Mouse (Mus musculus) kidney, embryonic 15.5 days (tissue): ENCODE results near the gene Frmpd2. TPM values are rescaled to one million over a fixed set of nuclear protein-coding genes. Genes with fewer than 3 reads are reported as not detected.

Experiments
- ATAC-seq: fragments of 200-750 bp; cut with Nextera tagmentation; replicated peaks from 2 replicates; pipeline ENCODE4 v1.8.0; 2017; ENCODE audit warnings: moderate TSS enrichment; ENCODE audit not compliant: low FRiP score
- H3K27ac ChIP-seq: fragments of 300-500 bp; sonication (generic); 2 replicates; pipeline ENCODE4 v1.5.1; 2015; ENCODE audit warnings: mild to moderate bottlenecking, inconsistent platforms
- H3K27me3 ChIP-seq: fragments of 300-500 bp; sonication (generic); 2 replicates; pipeline ENCODE4 v1.6.1; 2015; ENCODE audit warnings: inconsistent platforms
- H3K36me3 ChIP-seq: fragments of 300-500 bp; sonication (generic); 2 replicates; pipeline ENCODE4 v1.6.1; 2015; ENCODE audit warnings: inconsistent platforms
- H3K4me1 ChIP-seq: fragments of 300-500 bp; sonication (generic); 2 replicates; pipeline ENCODE4 v1.6.1; 2015; ENCODE audit warnings: inconsistent platforms
- H3K4me2 ChIP-seq: fragments of 300-500 bp; sonication (generic); 2 replicates; pipeline ENCODE4 v1.6.1; 2015; ENCODE audit warnings: moderate library complexity, mild to moderate bottlenecking, inconsistent platforms
- H3K4me3 ChIP-seq: fragments of 300-500 bp; sonication (generic); replicated peaks from 2 replicates; pipeline ENCODE4 v1.5.1; 2015; ENCODE audit warnings: mild to moderate bottlenecking, inconsistent platforms
- H3K9ac ChIP-seq: fragments of 300-500 bp; sonication (generic); 2 replicates; pipeline ENCODE4 v1.6.1; 2015; ENCODE audit warnings: mild to moderate bottlenecking, inconsistent platforms
- H3K9me3 ChIP-seq: fragments of 300-500 bp; sonication (generic); replicated peaks from 2 replicates; pipeline ENCODE4 v1.6.1; 2016; ENCODE audit warnings: inconsistent platforms
- WGBS: fragments of 180-500 bp; shearing (Covaris S2); methylation state at CpG from one replicate; pipeline ENCODE4 v1.1.7; 2015; ENCODE audit warnings: mixed read lengths; 5-methylcytosine and 5-hydroxymethylcytosine counted together
- polyA plus RNA-seq: library from polyadenylated mRNA; unstranded; fragments of >200 nt; fragmentation: Nextera tagmentation; extraction: Ambion mirVana; gene quantifications from 2 replicates; pipeline ENCODE4 v1.2.1, GENCODE M21; 2015

Frmpd2 gene
- polyA plus RNA-seq, 1 experiment from 2014 or later, result 0.05 TPM

GRCm38 (mm10) chr14:33513877-33514276 is 42.4 kb downstream of the Frmpd2 start:
- no peak overlapping the region for H3K27ac ChIP-seq
- H3K4me3 ChIP-seq, result no peak overlapping the region
- no peak overlapping the region for H3K4me2 ChIP-seq
- H3K9ac ChIP-seq, result no peak overlapping the region
- ATAC-seq, result no peak
- no peaks in the 10 kb centered on the region for H3K9me3 ChIP-seq
- WGBS, result 43% methylated on average over 5 of the region's 5 CpGs
- no peaks in the 10 kb centered on the region for H3K4me1 ChIP-seq
- no peaks in the 10 kb centered on the region for H3K36me3 ChIP-seq
- no peaks in the 10 kb centered on the region for H3K27me3 ChIP-seq

DNA sequence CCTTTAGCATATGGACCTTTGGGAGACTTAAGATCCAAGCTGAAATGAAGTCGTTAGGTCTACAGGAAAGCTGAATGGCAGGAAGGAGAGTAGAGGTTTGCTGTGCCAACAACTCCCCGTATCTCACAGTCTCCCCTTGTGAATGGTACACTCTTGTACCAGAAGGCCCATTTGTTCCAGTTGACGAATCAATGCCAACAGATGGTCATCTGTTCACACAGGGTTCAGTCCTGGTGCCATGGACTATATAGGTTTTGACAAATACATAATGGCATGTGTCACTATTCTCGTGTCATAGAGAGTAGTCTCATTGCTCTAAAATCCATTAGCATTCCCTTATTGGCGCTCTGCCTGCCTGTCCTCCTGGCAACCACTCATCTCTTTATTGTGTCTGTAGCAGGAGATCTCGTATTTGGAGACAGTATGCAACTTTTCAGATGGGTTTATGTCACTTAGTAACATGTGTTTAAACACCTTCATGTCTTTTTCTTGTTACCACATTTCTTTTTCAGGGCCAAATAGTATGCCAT is 43.3 kb downstream of the Frmpd2 start:
- WGBS, result 75% methylated on average over 6 of the region's 6 CpGs
- no peak overlapping the region for H3K4me2 ChIP-seq
- no peaks in the 10 kb centered on the region for H3K27me3 ChIP-seq
- H3K9me3 ChIP-seq, result no peaks in the 10 kb centered on the region
- no peaks in the 10 kb centered on the region for H3K36me3 ChIP-seq
- no peak overlapping the region for H3K27ac ChIP-seq
- ATAC-seq, result no peak
- H3K4me1 ChIP-seq, result no peaks in the 10 kb centered on the region
- no peak overlapping the region for H3K4me3 ChIP-seq
- H3K9ac ChIP-seq, result no peak overlapping the region

DNA sequence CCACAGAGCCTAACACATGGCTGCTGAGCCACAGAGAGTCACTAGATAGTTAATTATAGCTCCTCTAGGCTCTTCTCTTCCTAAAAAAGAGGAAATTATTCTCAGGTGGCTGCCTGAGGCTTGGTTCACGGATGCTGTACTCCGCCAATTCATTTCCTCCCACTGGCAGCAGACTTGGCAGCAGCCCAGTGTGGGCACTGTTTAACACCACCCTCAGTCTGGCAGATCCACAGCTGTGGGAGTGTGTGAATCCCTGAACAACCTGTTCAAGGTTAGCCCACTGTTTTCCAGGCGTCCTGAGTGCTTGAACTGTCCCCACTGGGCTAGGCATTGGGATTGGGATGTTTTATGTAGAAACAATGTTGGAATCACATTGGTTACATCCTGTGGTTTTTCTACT is 50.0 kb downstream of the Frmpd2 start:
- Histone ChIP-seq H3K4me2 (no peak overlapping the region), H3K27me3 (no peaks in the 10 kb centered on the region), H3K27ac (no peak overlapping the region), H3K36me3 (no peaks in the 10 kb centered on the region), H3K4me3 (no peak overlapping the region), H3K4me1 (no peaks in the 10 kb centered on the region), H3K9me3 (no peaks in the 10 kb centered on the region), H3K9ac (no peak overlapping the region)
- 56% methylated on average over 3 of the region's 3 CpGs for WGBS
- no peak for ATAC-seq

- Histone ChIP-seq H3K27me3 (no peaks in the 10 kb centered on the region), H3K36me3 (no peaks in the 10 kb centered on the region), H3K4me2 (no peak overlapping the region), H3K27ac (no peak overlapping the region), H3K4me1 (0 out of 2 replicates have a peak, but pooled peaks cover 6% of the 10 kb centered on the region), H3K9me3 (no peaks in the 10 kb centered on the region), H3K4me3 (no peak overlapping the region), H3K9ac (no peak overlapping the region)
- WGBS, result 69% methylated on average over 12 of the region's 12 CpGs
- no peak for ATAC-seq
These were observed 53.9 kb downstream of the Frmpd2 start for GRCm38 (mm10) chr14:33525272-33525983.

DNA sequence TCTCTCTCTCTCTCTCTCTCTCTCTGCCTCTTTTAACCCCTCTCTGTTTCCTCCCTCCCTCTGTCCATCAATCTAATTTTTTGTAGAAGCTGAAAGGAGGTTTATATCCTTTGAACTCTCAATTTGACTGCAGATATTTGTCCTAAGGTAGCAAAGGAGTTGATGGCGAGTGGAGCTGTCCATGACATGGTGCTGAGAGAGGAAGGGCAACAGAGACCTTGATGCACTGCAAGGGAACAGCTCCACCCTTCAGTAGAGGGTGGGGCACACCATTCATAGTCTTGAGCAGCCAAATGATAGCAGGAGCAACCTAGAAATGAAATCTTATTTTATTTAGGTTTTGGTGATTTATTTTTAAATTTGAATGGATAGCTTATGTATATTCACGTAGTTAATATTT is 55.1 kb downstream of the Frmpd2 start:
- H3K27ac ChIP-seq, result no peak overlapping the region
- no peak for ATAC-seq
- H3K36me3 ChIP-seq, result no peaks in the 10 kb centered on the region
- H3K9ac ChIP-seq, result no peak overlapping the region
- H3K4me3 ChIP-seq, result no peak overlapping the region
- no peaks in the 10 kb centered on the region for H3K9me3 ChIP-seq
- WGBS, result 58% methylated on average over 2 of the region's 2 CpGs
- H3K4me1 ChIP-seq, result 0 out of 2 replicates have a peak, but pooled peaks cover 6% of the 10 kb centered on the region
- no peak overlapping the region for H3K4me2 ChIP-seq
- no peaks in the 10 kb centered on the region for H3K27me3 ChIP-seq

DNA sequence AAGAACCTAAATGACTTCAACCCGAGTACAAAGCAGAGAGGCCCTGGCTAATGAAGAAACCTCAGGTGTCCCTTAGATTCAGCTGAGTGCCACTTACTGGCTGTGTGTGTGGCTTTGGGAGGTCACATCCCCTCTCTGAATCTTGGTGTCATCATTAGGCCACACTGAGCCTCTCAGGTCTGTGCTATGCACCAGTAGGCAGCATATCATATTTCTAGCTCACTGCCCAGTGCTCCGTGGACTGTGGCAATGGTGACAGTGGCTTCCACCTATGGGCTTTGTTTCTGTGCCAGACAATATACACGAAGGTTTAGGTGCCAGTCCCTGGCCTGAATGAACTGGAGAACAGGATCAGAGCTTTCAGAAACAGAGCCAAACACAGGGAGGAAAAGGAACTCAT is 56.4 kb downstream of the Frmpd2 start:
- no peak overlapping the region for H3K4me3 ChIP-seq
- no peak overlapping the region for H3K27ac ChIP-seq
- H3K4me1 ChIP-seq, result 0 out of 2 replicates have a peak, but pooled peaks cover 6% of the 10 kb centered on the region
- no peaks in the 10 kb centered on the region for H3K36me3 ChIP-seq
- H3K9me3 ChIP-seq, result no peaks in the 10 kb centered on the region
- WGBS, result 34% methylated on average over 3 of the region's 3 CpGs
- ATAC-seq, result peak; percentile 67; the same call in 1 of the 2 replicates
- no peak overlapping the region for H3K9ac ChIP-seq
- no peaks in the 10 kb centered on the region for H3K27me3 ChIP-seq
- no peak overlapping the region for H3K4me2 ChIP-seq

DNA sequence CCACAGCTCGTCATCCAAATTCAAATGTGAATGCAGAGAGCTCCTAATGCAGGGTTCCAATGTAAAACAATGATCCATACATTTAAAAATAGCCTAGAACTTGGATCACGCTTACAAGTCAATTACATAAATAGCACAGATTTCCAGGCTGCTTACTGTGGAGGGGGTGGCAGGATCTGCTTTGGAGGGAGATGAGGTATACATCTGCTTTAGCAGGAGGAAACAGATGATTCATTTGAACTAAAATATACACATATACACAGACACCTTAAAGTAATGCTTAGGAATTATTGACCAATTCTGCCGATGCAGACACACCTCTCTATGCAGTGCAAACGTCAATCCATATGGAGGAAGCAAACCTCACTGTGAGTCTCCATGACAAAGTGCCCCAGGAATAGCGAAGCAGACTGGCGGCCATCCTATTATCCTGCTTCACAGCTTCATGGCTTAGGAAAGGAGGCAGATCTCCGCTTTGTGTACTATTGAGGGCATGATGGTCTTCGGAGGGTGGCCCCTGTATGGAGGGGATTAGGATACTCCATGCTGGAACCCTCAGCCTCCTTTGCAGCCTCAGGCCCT is 59.9 kb downstream of the Frmpd2 start:
- no peaks in the 10 kb centered on the region for H3K27me3 ChIP-seq
- H3K27ac ChIP-seq, result no peak overlapping the region
- no peak overlapping the region for H3K9ac ChIP-seq
- 0 out of 2 replicates have a peak, but pooled peaks cover 6% of the 10 kb centered on the region for H3K4me1 ChIP-seq
- H3K4me2 ChIP-seq, result no peak overlapping the region
- H3K9me3 ChIP-seq, result no peaks in the 10 kb centered on the region
- H3K4me3 ChIP-seq, result no peak overlapping the region
- H3K36me3 ChIP-seq, result no peaks in the 10 kb centered on the region
- WGBS, result 84% methylated on average over 8 of the region's 8 CpGs
- ATAC-seq, result no peak

DNA sequence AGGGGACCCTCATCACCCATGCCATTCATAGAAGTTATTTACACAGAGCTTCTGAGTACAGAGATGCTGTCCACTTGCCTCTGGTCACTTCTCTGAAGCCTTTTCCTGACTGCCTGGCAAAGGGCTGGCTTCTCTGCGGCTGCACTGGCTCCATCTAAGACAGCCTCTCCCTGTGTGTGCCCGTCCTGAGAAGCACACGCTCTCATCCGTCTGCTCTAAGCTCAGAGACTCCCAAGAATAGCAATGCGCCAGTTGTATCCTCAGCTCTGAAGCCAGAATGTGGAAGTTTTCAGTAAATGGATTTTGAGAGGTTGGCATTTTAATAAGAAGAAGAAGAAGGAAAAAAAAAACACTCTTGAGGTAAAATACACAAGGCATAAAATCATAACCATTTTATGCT is 61.3 kb downstream of the Frmpd2 start:
- Histone ChIP-seq H3K4me3 (no peak overlapping the region), H3K9me3 (no peaks in the 10 kb centered on the region), H3K4me1 (0 out of 2 replicates have a peak, but pooled peaks cover 6% of the 10 kb centered on the region), H3K27me3 (no peaks in the 10 kb centered on the region), H3K27ac (no peak overlapping the region), H3K36me3 (no peaks in the 10 kb centered on the region), H3K4me2 (no peak overlapping the region), H3K9ac (no peak overlapping the region)
- no peak for ATAC-seq
- 88% methylated on average over 5 of the region's 5 CpGs for WGBS

GRCm38 (mm10) chr14:33533516-33533915 is 62.0 kb downstream of the Frmpd2 start:
- H3K36me3 ChIP-seq, result no peaks in the 10 kb centered on the region
- no peak overlapping the region for H3K9ac ChIP-seq
- H3K27me3 ChIP-seq, result no peaks in the 10 kb centered on the region
- ATAC-seq, result no peak
- no peak overlapping the region for H3K27ac ChIP-seq
- no peak overlapping the region for H3K4me2 ChIP-seq
- WGBS, result 44% methylated on average over 1 of the region's 1 CpGs
- no peaks in the 10 kb centered on the region for H3K9me3 ChIP-seq
- H3K4me3 ChIP-seq, result no peak overlapping the region
- 0 out of 2 replicates have a peak, but pooled peaks cover 3% of the 10 kb centered on the region for H3K4me1 ChIP-seq

DNA sequence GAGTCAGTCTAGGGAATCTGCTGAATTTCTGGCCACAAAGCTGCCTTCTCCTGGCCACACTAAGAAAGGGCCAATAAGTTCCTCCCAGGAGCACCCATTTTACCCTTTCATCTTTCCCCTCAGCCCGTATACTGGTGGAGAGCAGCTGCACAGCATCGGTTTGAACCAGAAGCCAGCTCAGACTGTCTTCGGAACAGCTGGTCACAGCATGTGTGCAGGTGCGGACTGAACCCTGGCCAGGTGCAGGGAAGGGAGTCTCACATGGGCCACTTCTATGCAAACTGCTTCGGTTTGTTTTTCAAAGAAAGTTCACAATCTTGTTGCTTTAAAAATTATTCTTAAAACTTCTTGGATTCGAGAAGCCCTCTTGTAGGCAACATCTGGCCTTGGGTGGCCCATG is 63.8 kb downstream of the Frmpd2 start:
- Histone ChIP-seq H3K4me3 (no peak overlapping the region), H3K27me3 (no peaks in the 10 kb centered on the region), H3K9ac (no peak overlapping the region), H3K4me2 (no peak overlapping the region), H3K27ac (no peak overlapping the region), H3K36me3 (no peaks in the 10 kb centered on the region), H3K4me1 (no peaks in the 10 kb centered on the region), H3K9me3 (no peaks in the 10 kb centered on the region)
- ATAC-seq, result no peak
- WGBS, result 85% methylated on average over 6 of the region's 6 CpGs

- Histone ChIP-seq H3K4me1 (no peaks in the 10 kb centered on the region), H3K36me3 (no peaks in the 10 kb centered on the region), H3K9ac (no peak overlapping the region), H3K4me3 (no peak overlapping the region), H3K27ac (no peak overlapping the region), H3K9me3 (no peaks in the 10 kb centered on the region), H3K27me3 (no peaks in the 10 kb centered on the region), H3K4me2 (no peak overlapping the region)
- 57% methylated on average over 7 of the region's 7 CpGs for WGBS
- ATAC-seq, result no peak
These were observed 68.2 kb downstream of the Frmpd2 start for GRCm38 (mm10) chr14:33539559-33540167.

- Histone ChIP-seq H3K36me3 (no peaks in the 10 kb centered on the region), H3K4me3 (no peak overlapping the region), H3K4me2 (no peak overlapping the region), H3K9ac (no peak overlapping the region), H3K27me3 (no peaks in the 10 kb centered on the region), H3K4me1 (no peaks in the 10 kb centered on the region), H3K27ac (no peak overlapping the region), H3K9me3 (no peaks in the 10 kb centered on the region)
- WGBS, result 81% methylated on average over 8 of the region's 8 CpGs
- no peak for ATAC-seq
These were observed 74.2 kb downstream of the Frmpd2 start for GRCm38 (mm10) chr14:33545565-33546143.
